Mouse (Mus musculus): ENCODE data around the gene Clasrp. TPM values are rescaled to one million over a fixed set of nuclear protein-coding genes. Genes with fewer than 3 reads are reported as not detected.
"Not testable (repeated sequence)": the region's sequence is repeated elsewhere in the genome, so short reads cannot be mapped to it uniquely, and the experiment has no call there.

Clasrp gene
- polyA plus RNA-seq, 1 experiment from 2014 or later: 11.4 TPM

DNA sequence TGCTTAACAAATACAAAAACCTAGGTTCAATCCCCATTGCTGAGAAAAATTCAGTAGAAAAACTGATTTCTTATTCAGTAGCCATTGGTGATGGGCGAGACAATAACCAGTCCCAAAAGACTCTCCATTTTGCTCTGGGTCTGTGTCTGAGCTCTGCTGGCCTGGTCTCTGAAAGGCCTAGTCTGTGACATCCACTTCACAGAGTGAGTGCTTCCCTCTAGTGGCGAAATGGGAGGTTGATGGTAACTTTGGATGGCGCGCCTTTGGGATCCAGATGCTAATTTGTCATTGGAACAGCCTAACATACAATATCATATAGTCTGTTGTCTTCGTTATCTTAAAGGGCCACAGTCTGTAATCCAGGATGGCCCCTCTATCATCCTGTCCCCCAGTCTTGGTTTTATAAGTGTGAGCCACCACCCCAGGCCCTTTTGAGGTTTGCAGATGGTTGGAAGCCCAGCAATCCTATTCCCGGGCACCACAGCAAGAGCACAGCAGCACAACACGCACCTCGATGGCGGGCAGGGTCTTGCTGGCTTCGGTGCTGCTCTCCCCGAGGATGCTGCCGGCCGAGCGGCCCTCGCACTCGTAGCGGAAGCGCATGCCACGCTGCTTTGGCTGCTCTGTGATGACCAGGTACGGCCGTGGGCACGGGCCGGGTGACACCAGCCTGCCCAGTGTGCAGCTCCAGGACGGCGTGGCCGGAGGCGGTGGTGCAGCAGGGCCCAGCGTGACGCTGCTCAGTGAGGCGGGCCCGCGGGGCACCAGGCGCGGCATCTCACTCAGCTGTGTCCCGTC, 14.9 kb upstream of the Clasrp start:
- H3K9ac ChIP-seq (ENCODE audit: low read depth, low read length): peak overlapping the region; percentile 27
- H3K27me3 ChIP-seq (ENCODE audit: control insufficient read depth, insufficient read depth, low read depth, low read length): peaks cover 4% of the 10 kb centered on the region
- H3K4me3 ChIP-seq (ENCODE audit: low read depth, low read length): peak overlapping the region; percentile 24; the same call in 1 of the 2 replicates
- H3K4me2 ChIP-seq (ENCODE audit: low read depth, low read length): peak overlapping the region; percentile 45
- 13% methylated on average over 35 of the region's 35 CpGs for whole genome bisulfite sequencing (ENCODE audit: insufficient replicate concordance)
- no peaks in the 10 kb centered on the region for H3K9me3 ChIP-seq (replicated peaks; ENCODE audit: control insufficient read depth, low read length)
- no peak overlapping the region for H3K27ac ChIP-seq (ENCODE audit: low read length)
- H3K4me1 ChIP-seq (ENCODE audit: control insufficient read depth, low read depth, low read length): peaks cover 4% of the 10 kb centered on the region; the same call in 1 of the 2 replicates
- ATAC-seq (ENCODE audit: low read depth): peak; percentile 69
- H3K36me3 ChIP-seq (ENCODE audit: control insufficient read depth, insufficient read depth): no peaks in the 10 kb centered on the region

DNA sequence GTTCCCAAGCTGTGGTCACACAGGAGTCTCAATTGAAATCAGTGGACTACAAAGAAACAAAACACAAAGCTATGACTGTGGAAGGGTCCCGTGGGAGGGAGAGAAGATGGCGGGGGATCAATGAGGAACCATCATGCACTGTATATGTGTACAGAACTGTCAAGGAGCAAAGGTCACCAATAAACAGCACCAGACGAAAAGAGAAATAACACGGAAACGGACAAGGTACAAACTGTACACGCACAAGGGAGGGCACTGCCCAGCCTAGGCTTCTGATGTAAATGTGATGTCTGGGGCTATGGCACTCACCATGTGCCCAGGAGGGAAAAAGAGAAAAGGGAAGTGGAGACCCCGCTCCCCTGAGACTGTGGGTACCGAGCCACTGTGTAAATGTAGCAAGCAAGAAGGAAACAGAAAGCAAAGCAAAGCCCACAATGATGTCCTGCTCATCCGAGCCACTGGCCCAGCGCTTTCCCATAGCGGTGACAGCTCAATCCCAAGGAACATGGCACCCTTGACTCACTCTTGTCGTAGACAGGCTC, 10.8 kb upstream of the Clasrp start:
- no peak for ATAC-seq (ENCODE audit: low read depth)
- Histone ChIP-seq H3K9me3 (replicated peaks; ENCODE audit: control insufficient read depth, low read length) (no peaks in the 10 kb centered on the region), H3K4me2 (ENCODE audit: low read depth, low read length) (no peak overlapping the region), H3K27ac (ENCODE audit: low read length) (no peak overlapping the region), H3K27me3 (ENCODE audit: control insufficient read depth, insufficient read depth, low read depth, low read length) (peaks cover 4% of the 10 kb centered on the region), H3K36me3 (ENCODE audit: control insufficient read depth, insufficient read depth) (no peaks in the 10 kb centered on the region), H3K4me1 (ENCODE audit: control insufficient read depth, low read depth, low read length) (peaks cover 4% of the 10 kb centered on the region; the same call in 1 of the 2 replicates), H3K4me3 (ENCODE audit: low read depth, low read length) (no peak overlapping the region), H3K9ac (ENCODE audit: low read depth, low read length) (no peak overlapping the region)
- WGBS (ENCODE audit: insufficient replicate concordance): 59% methylated on average over 12 of the region's 12 CpGs

DNA sequence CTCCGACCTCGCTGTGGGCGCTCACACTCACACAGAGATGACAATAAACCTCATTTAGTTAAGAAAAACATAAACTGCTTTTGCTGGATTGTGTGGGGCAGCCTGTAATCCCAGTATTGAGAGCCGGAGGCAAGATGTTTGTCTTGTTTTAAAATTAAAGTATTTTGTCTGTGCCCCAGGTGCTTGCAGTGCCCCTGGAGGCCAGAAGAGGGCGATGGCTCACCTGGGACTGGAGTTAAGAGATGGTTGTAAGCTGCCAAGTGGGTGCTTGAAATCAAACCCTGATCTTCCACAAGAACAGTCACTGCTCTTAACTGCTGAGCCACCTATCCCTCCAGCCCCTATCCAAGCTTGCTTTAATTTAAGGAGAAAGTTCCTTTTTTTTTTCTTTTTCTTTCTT, 6.7 kb upstream of the Clasrp start:
- no peaks in the 10 kb centered on the region for H3K4me1 ChIP-seq (ENCODE audit: control insufficient read depth, low read depth, low read length)
- H3K27me3 ChIP-seq (ENCODE audit: control insufficient read depth, insufficient read depth, low read depth, low read length): no peaks in the 10 kb centered on the region
- WGBS (ENCODE audit: insufficient replicate concordance): 72% methylated on average over 5 of the region's 5 CpGs
- no peak overlapping the region for H3K9ac ChIP-seq (ENCODE audit: low read depth, low read length)
- no peak overlapping the region for H3K27ac ChIP-seq (ENCODE audit: low read length)
- ATAC-seq (ENCODE audit: low read depth): no peak
- H3K4me2 ChIP-seq (ENCODE audit: low read depth, low read length): no peak overlapping the region
- H3K36me3 ChIP-seq (ENCODE audit: control insufficient read depth, insufficient read depth): no peaks in the 10 kb centered on the region
- H3K9me3 ChIP-seq (replicated peaks; ENCODE audit: control insufficient read depth, low read length): no peaks in the 10 kb centered on the region
- H3K4me3 ChIP-seq (ENCODE audit: low read depth, low read length): no peak overlapping the region

DNA sequence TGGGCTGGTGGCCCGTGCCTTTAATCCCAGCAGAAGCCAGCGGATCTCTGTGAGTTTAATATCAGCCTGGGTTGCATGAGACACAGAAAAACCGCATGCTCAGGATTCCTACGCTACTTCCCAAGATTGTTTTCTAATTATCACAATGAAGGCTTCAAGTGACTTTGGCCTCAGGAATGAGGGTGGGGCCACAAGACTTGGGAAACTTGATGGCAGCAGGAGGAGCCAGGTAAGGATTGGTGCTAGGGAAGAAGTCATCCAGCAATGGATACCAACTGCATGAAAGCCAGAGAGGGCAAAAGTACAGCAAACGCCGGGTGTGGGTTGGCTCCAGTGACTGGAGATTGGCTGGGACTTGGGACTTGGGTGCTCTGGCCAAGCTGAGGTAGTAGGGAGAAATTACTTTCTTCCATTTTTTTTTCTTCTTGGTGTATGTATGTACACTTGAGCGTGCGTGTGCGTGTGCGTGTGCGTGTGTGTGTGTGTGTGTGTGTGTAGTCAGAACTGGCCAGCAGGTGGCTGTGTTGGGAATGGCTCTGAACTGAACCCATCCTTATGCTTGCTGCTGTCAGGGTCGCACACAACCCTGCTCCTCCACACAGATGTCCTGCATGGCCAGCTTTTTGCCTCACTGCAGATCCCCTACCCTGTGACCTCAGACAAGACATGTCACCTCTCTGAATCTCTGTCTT, 5.5 kb upstream of the Clasrp start:
- 81% methylated on average over 12 of the region's 12 CpGs for WGBS (ENCODE audit: insufficient replicate concordance)
- no peak overlapping the region for H3K4me2 ChIP-seq (ENCODE audit: low read depth, low read length)
- H3K9me3 ChIP-seq (replicated peaks; ENCODE audit: control insufficient read depth, low read length): no peaks in the 10 kb centered on the region

DNA sequence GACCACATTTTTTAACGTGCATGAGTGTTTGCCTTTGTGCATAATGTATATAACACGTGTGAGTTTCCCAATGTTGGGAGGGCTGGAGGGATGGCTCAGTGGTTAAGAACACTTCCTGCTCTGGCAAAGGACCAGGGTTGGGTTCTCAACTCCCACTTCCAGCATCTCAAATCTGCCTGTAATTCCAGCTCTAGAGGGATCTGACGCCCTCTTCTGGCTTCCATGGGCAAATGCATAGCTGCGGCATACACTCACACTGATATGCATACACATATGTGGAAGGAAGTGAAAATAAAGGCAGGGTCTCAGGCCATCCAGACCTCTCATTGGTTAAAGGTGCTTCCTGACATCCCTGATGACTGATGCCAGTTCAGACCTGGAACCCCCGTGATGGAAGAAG, 3.0 kb upstream of the Clasrp start:
- peaks cover 12% of the 10 kb centered on the region for H3K4me1 ChIP-seq (ENCODE audit: control insufficient read depth, low read depth, low read length)
- H3K36me3 ChIP-seq (ENCODE audit: control insufficient read depth, insufficient read depth): no peaks in the 10 kb centered on the region
- H3K27ac ChIP-seq (ENCODE audit: low read length): no peak overlapping the region
- H3K4me3 ChIP-seq (ENCODE audit: low read depth, low read length): no peak overlapping the region
- H3K9me3 ChIP-seq (replicated peaks; ENCODE audit: control insufficient read depth, low read length): no peaks in the 10 kb centered on the region
- H3K9ac ChIP-seq (ENCODE audit: low read depth, low read length): no peak overlapping the region
- H3K27me3 ChIP-seq (ENCODE audit: control insufficient read depth, insufficient read depth, low read depth, low read length): no peaks in the 10 kb centered on the region
- H3K4me2 ChIP-seq (ENCODE audit: low read depth, low read length): no peak overlapping the region
- no peak for ATAC-seq (ENCODE audit: low read depth)
- 77% methylated on average over 5 of the region's 5 CpGs for WGBS (ENCODE audit: insufficient replicate concordance)

More for the DNA sequence above, 5.5 kb upstream of the Clasrp start:
- no peak overlapping the region for H3K4me3 ChIP-seq (ENCODE audit: low read depth, low read length)
- ATAC-seq (ENCODE audit: low read depth): no peak
- no peak overlapping the region for H3K27ac ChIP-seq (ENCODE audit: low read length)
- H3K9ac ChIP-seq (ENCODE audit: low read depth, low read length): no peak overlapping the region
- no peaks in the 10 kb centered on the region for H3K36me3 ChIP-seq (ENCODE audit: control insufficient read depth, insufficient read depth)
- H3K27me3 ChIP-seq (ENCODE audit: control insufficient read depth, insufficient read depth, low read depth, low read length): no peaks in the 10 kb centered on the region
- no peaks in the 10 kb centered on the region for H3K4me1 ChIP-seq (ENCODE audit: control insufficient read depth, low read depth, low read length)

DNA sequence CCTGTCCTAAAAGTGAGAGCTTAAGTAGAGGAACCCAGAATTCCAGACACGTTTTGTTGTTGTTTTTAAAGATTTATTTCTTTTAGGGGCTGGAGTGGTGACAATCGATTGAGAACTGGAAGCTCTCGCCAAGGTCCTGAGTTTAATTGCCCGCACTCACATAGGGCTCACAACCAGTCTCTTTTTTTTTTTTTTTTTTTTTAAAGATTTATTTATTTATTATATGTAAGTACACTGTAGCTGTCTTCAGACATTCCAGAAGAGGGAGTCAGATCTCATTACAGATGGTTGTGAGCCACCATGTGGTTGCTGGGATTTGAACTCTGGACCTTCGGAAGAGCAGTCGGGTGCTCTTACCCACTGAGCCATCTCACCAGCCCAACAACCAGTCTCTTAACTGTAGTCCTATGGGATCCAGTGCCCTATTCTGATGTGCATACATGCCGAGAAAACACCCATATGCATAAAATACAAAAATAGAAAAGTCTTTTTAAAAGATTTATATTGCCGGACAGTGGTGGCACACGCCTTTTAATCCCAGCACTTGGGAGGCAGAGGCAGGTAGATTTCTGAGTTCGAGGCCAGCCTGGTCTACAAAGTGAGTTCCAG, 424 bp upstream of the Clasrp start:
- not testable (repeated sequence) for H3K27me3 ChIP-seq (ENCODE audit: control insufficient read depth, insufficient read depth, low read depth, low read length); H3K9ac ChIP-seq (ENCODE audit: low read depth, low read length); H3K36me3 ChIP-seq (ENCODE audit: control insufficient read depth, insufficient read depth); H3K27ac ChIP-seq (ENCODE audit: low read length); H3K9me3 ChIP-seq (replicated peaks; ENCODE audit: control insufficient read depth, low read length); ATAC-seq (ENCODE audit: low read depth)
- H3K4me3 ChIP-seq (ENCODE audit: low read depth, low read length): peak overlapping the region; percentile 84
- H3K4me1 ChIP-seq (ENCODE audit: control insufficient read depth, low read depth, low read length): peaks cover 15% of the 10 kb centered on the region
- WGBS (ENCODE audit: insufficient replicate concordance): 53% methylated on average over 10 of the region's 10 CpGs
- H3K4me2 ChIP-seq (ENCODE audit: low read depth, low read length): peak overlapping the region; percentile 80

DNA sequence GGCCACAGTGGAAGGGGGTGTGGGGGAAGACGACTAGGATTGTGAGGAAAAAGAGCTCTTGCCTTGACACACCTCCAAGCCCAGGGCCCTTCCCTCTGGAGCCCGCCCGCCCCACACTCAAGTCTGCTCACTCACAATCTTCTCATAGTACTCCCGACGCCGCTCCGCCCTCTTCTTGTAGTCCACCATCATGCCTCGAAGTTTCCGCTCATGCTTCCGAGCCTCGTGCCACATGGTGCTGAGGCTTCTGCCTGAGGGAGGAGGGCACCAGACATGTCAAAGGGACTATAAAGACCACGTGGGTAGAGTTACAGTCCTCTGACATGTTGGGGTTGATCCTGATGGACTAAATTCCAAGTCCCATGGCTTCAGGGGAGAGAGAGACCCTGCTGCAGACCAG, 1.2 kb downstream of the Clasrp start:
- Histone ChIP-seq H3K9ac (ENCODE audit: low read depth, low read length) (no peak overlapping the region), H3K4me1 (ENCODE audit: control insufficient read depth, low read depth, low read length) (peaks cover 15% of the 10 kb centered on the region), H3K27me3 (ENCODE audit: control insufficient read depth, insufficient read depth, low read depth, low read length) (no peaks in the 10 kb centered on the region), H3K36me3 (ENCODE audit: control insufficient read depth, insufficient read depth) (no peaks in the 10 kb centered on the region), H3K4me3 (ENCODE audit: low read depth, low read length) (no peak overlapping the region; the same call in 1 of the 2 replicates), H3K9me3 (replicated peaks; ENCODE audit: control insufficient read depth, low read length) (no peaks in the 10 kb centered on the region), H3K27ac (ENCODE audit: low read length) (no peak overlapping the region), H3K4me2 (ENCODE audit: low read depth, low read length) (peak overlapping the region; percentile 80)
- no peak for ATAC-seq (ENCODE audit: low read depth)
- 74% methylated on average over 12 of the region's 12 CpGs for WGBS (ENCODE audit: insufficient replicate concordance)

DNA sequence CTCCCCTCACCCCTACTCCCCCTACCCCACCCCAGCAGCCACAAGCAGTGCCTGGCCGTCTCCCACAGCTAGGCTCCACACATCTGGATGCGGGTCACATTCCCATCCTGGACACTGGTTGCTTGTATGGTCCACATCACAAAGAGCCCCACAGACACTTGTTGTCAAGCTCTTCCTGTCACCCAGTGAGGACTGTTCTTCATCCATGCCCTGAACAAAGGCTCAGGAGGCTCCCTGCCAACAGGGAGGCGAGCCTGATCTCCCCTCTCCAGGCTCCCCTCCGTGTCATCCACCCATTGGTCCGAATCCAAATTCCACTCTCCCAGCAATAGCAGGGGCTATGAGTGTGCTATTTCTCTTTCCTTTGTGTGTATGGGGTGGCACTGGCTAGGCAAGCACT, 3.7 kb downstream of the Clasrp start:
- Histone ChIP-seq H3K4me2 (ENCODE audit: low read depth, low read length) (no peak overlapping the region), H3K4me3 (ENCODE audit: low read depth, low read length) (no peak overlapping the region), H3K4me1 (ENCODE audit: control insufficient read depth, low read depth, low read length) (peaks cover 15% of the 10 kb centered on the region), H3K27ac (ENCODE audit: low read length) (no peak overlapping the region), H3K9me3 (replicated peaks; ENCODE audit: control insufficient read depth, low read length) (no peaks in the 10 kb centered on the region), H3K27me3 (ENCODE audit: control insufficient read depth, insufficient read depth, low read depth, low read length) (no peaks in the 10 kb centered on the region), H3K36me3 (ENCODE audit: control insufficient read depth, insufficient read depth) (no peaks in the 10 kb centered on the region), H3K9ac (ENCODE audit: low read depth, low read length) (no peak overlapping the region)
- no peak for ATAC-seq (ENCODE audit: low read depth)
- WGBS (ENCODE audit: insufficient replicate concordance): 65% methylated on average over 5 of the region's 5 CpGs

Measured in liver, embryonic 16.5 days (tissue).